Mouse (Mus musculus) ES-Bruce4 (cell line): Measurements from ENCODE around the gene Cyp26b1. TPM values are rescaled to one million over a fixed set of nuclear protein-coding genes. Genes with fewer than 3 reads are reported as not detected.

ENCODE experiments used
- H3K27ac ChIP-seq: 2 replicates; pipeline ENCODE4 v1.5.1; 2012; ENCODE audit warnings: low read length, inconsistent platforms; ENCODE audit not compliant: insufficient read depth
- H3K27me3 ChIP-seq: 2 replicates; pipeline ENCODE4 v1.6.1; 2012; ENCODE audit warnings: mild to moderate bottlenecking, low read length, inconsistent platforms; ENCODE audit not compliant: control insufficient read depth, poor library complexity, insufficient read depth, severe bottlenecking
- H3K36me3 ChIP-seq: 2 replicates; pipeline ENCODE4 v1.6.1; 2012; ENCODE audit warnings: inconsistent platforms, mild to moderate bottlenecking, low read length, moderate library complexity; ENCODE audit not compliant: control insufficient read depth, poor library complexity, insufficient read depth, severe bottlenecking
- H3K4me1 ChIP-seq: one replicate; pipeline ENCODE4 v1.8.1; 2011; ENCODE audit warnings: low read length; ENCODE audit not compliant: control insufficient read depth, insufficient read depth
- H3K4me3 ChIP-seq: 2 replicates; pipeline ENCODE4 v1.5.1; 2011; ENCODE audit warnings: low read depth, mild to moderate bottlenecking, low read length
- H3K9ac ChIP-seq: 2 replicates; pipeline ENCODE4 v1.6.1; 2012; ENCODE audit warnings: low read depth, mild to moderate bottlenecking, inconsistent platforms; ENCODE audit not compliant: poor library complexity, severe bottlenecking
- H3K9me3 ChIP-seq: replicated peaks from 2 replicates; pipeline ENCODE4 v1.6.1; 2012; ENCODE audit warnings: mild to moderate bottlenecking, low read length, inconsistent platforms; ENCODE audit not compliant: control insufficient read depth, poor library complexity, insufficient read depth, severe bottlenecking
- CTCF ChIP-seq: IDR thresholded peaks from one replicate; pipeline ENCODE4 v1.8.1; 2011; ENCODE audit warnings: low read depth, low read length
- EP300 ChIP-seq: IDR thresholded peaks from 2 replicates; pipeline ENCODE4 v1.6.1; 2011; ENCODE audit warnings: low read depth, low read length; ENCODE audit not compliant: insufficient read depth
- POLR2A ChIP-seq: IDR thresholded peaks from one replicate; pipeline ENCODE4 v1.8.1; 2011; ENCODE audit warnings: low read length; ENCODE audit not compliant: insufficient read depth
- polyA plus RNA-seq: library from polyadenylated mRNA; stranded (reverse); fragments of >200 nt; gene quantifications from 2 replicates; pipeline ENCODE4 v1.2.4, GENCODE M21; 2011; ENCODE audit warnings: low read depth; ENCODE audit not compliant: missing spikeins, insufficient read depth, insufficient read length

Cyp26b1 gene
- 0.46 TPM in 2 replicates for polyA plus RNA-seq

DNA sequence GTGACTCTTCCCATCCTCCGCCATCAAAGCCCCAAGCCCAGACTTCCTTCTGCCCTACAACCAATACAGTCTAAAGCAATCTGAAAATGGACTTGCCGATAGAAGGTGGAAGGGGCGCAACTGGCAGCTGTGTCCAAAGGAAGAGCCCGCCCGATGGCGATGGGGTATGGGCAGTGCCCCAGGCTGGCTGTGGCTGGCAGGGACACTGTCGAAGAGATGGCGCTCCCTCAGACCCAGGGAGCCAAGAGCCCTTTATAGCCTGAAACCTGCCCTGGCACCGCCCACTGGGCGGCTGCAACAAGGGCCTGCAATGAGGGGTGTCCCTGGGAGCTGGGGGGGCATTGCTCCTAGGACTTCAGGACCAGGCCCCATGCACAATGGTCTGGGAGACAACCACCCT, at the start of gene Cyp26b1:
Cyp26b1 (minus strand) TSS at position 216 of the 400 bp plus-strand sequence.
- no peak within 1 kb of the TSS for H3K4me3 ChIP-seq
- H3K36me3 ChIP-seq, result no peaks in the 10 kb centered on the region
- H3K4me1 ChIP-seq, result no peaks in the 10 kb centered on the region
- H3K9ac ChIP-seq, result no peak within 1 kb of the TSS
- no peak within 1 kb of the TSS for H3K27ac ChIP-seq
- no peak for TF ChIP-seq CTCF
- TF ChIP-seq EP300, result no peak
- no peak for TF ChIP-seq POLR2A
- no peaks in the 10 kb centered on the region for H3K9me3 ChIP-seq
- peaks cover 3% of the 10 kb centered on the region; the same call in 1 of the 2 replicates for H3K27me3 ChIP-seq

DNA sequence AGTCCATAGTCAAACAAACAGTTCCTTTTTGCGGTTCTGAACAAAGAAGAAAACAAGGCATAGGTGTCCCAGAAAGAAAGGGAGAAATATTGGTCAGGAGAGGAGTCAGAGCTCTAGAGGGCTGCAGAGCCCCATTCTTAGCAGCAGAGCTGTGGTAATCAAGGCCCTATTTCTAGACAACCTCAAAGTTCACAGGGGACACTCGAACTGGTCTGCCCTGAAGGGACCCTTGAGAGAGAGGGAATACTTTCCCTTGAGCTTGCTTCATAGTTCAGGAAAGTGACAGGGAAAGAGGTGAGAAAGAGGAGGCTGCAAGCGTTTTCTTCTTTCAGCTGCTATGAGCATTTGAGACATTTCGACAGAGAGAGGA, 47.3 kb upstream of the Cyp26b1 start:
- Histone ChIP-seq H3K4me3 (no peak overlapping the region), H3K9ac (no peak overlapping the region), H3K27ac (no peak overlapping the region), H3K9me3 (no peaks in the 10 kb centered on the region), H3K4me1 (no peaks in the 10 kb centered on the region), H3K27me3 (no peaks in the 10 kb centered on the region), H3K36me3 (no peaks in the 10 kb centered on the region)
- TF ChIP-seq CTCF, result no peak
- TF ChIP-seq EP300, result no peak
- no peak for TF ChIP-seq POLR2A

DNA sequence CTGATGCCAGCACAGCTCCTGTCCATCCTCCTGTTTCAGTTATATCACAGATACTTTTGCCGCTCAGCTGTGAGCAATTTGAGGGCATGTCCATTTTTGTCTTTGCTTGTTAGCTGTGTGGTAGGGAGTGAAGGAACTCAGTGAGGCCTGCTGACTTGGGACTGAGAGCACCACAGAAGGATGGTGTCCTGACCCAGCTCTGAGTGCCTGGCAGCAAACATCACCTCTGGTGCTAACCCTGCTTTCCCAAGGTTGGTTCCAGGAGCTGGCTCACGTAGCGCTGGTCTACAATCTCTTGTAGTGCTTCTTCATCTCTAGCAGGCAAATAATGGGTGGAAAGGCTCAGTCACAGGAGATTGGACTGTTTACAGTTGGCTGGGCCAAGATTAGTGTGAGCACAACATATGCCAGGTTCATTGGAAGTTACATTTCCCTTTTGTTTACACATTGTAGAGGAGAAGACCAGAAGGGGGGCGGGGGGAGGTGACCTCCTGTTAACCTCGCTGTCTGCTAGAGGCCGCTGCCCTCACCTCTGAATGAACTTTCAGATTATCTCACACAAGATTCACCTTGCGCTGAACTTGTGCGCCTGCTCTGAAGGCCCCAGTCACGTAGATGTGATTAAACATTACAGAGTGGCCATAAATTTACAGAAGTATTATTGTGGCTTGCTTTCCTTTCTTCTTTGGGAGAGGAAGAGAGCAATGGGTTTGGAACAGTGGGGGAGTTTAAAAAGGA, 46.8 kb upstream of the Cyp26b1 start:
- H3K36me3 ChIP-seq, result no peaks in the 10 kb centered on the region
- H3K9me3 ChIP-seq, result no peaks in the 10 kb centered on the region
- TF ChIP-seq EP300 (no peak), CTCF (no peak), POLR2A (no peak)
- no peak overlapping the region for H3K27ac ChIP-seq
- no peak overlapping the region for H3K9ac ChIP-seq
- no peaks in the 10 kb centered on the region for H3K27me3 ChIP-seq
- no peak overlapping the region for H3K4me3 ChIP-seq
- H3K4me1 ChIP-seq, result no peaks in the 10 kb centered on the region

DNA sequence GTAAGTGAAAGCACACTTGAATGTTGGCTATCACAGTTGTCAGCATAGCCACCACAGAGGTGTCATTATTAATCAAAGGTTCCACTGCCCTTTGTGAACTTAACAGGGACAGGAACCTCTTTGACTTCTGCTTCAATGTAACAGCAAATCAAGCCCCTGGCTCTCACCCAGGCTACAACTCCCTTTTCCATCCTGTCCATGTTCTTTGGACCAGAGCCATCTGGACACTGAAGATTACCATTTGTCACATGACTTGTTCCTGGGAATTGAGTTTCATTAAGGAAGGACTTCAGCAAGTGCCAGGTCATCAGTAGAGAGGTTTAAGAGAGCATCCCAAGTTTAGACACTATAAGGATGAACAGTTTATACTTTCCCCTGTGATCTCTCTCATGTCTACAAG, 44.5 kb upstream of the Cyp26b1 start:
- no peak overlapping the region for H3K27ac ChIP-seq
- H3K36me3 ChIP-seq, result no peaks in the 10 kb centered on the region
- no peak overlapping the region for H3K9ac ChIP-seq
- H3K4me3 ChIP-seq, result no peak overlapping the region
- no peaks in the 10 kb centered on the region for H3K27me3 ChIP-seq
- no peaks in the 10 kb centered on the region for H3K4me1 ChIP-seq
- TF ChIP-seq POLR2A, result no peak
- TF ChIP-seq CTCF, result no peak
- TF ChIP-seq EP300, result no peak
- no peaks in the 10 kb centered on the region for H3K9me3 ChIP-seq

DNA sequence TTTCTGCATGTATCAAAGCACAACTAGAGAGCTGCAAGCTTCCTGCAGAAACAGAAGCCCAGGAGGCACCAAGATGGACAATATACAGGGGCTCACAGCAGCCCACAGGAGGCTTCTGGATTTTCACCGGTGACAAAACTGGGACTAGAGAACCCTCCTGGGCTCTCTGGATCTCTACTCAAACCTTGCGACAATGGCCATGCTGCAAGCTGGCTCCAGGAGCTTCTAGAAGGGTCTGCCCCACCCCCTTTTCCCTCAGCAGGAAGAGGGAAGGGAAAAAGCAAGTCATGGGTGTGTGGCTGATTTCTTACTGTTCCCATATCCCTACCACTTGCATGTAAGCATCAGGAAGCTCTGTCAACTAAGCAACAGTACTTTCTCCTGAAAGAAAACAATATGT, 37.9 kb upstream of the Cyp26b1 start:
- Histone ChIP-seq H3K27me3 (no peaks in the 10 kb centered on the region), H3K9me3 (no peaks in the 10 kb centered on the region), H3K4me3 (no peak overlapping the region), H3K27ac (no peak overlapping the region), H3K36me3 (no peaks in the 10 kb centered on the region), H3K4me1 (no peaks in the 10 kb centered on the region), H3K9ac (no peak overlapping the region)
- TF ChIP-seq POLR2A, result no peak

DNA sequence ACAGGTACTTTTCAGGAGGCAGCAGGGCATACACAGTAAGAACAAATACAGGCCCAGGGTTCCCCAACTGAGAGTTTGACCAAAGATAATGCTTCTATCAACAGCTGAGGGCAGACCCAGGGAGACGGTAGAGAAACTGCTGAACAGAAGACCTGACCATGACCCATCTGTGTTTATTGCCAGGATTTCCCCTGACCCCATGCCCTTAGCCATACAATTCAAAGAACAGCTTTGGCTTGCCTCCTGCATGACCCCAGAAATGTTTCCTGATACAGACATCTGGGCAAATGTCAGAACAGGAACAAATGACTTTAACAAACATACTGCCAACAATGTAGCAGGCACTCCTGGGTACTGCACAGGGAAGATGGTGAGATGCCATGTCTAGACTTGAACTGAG, 36.6 kb upstream of the Cyp26b1 start:
- H3K27me3 ChIP-seq, result no peaks in the 10 kb centered on the region
- H3K36me3 ChIP-seq, result no peaks in the 10 kb centered on the region
- no peaks in the 10 kb centered on the region for H3K4me1 ChIP-seq
- TF ChIP-seq CTCF (no peak), POLR2A (no peak), EP300 (no peak)
- H3K27ac ChIP-seq, result no peak overlapping the region
- H3K9ac ChIP-seq, result no peak overlapping the region
- H3K4me3 ChIP-seq, result no peak overlapping the region
- H3K9me3 ChIP-seq, result no peaks in the 10 kb centered on the region
